Mouse (Mus musculus): ENCODE results near the gene Cdca5. TPM values are rescaled to one million over a fixed set of nuclear protein-coding genes. Genes with fewer than 3 reads are reported as not detected.
"Not testable (repeated sequence)": the region's sequence is repeated elsewhere in the genome, so short reads cannot be mapped to it uniquely, and the experiment has no call there.

The Cdca5 gene
- 19.3 and 22.3 TPM in 2 replicates for polyA plus RNA-seq (2015; fragmentation: Nextera tagmentation; extraction: Ambion mirVana)

- Histone ChIP-seq H3K36me3 (peaks cover 26% of the 10 kb centered on the region), H3K9ac (replicated peaks) (peak within 1 kb of the TSS; percentile 63), H3K4me2 (replicated peaks) (peak within 1 kb of the TSS; percentile 95), H3K27me3 (no peaks in the 10 kb centered on the region), H3K9me3 (no peaks in the 10 kb centered on the region), H3K4me1 (peaks cover 23% of the 10 kb centered on the region), H3K27ac (replicated peaks) (0 out of 2 replicates have a peak within 1 kb of the TSS, but pooled peaks have one; percentile 35), H3K4me3 (peak within 1 kb of the TSS; percentile 61)
- under 1% methylated on average over 58 of the region's 58 CpGs for WGBS
- ATAC-seq (replicated peaks) = peak; percentile 89
These were observed at the start of gene Cdca5, which contains the start of gene Zfpl1 for GRCm38 (mm10) chr19:6084478-6085248. Cdca5 (plus strand) TSS chr19:6084983. Zfpl1 (minus strand) TSS chr19:6084956.

- H3K4me2 ChIP-seq (replicated peaks) = no peak overlapping the region
- no peaks in the 10 kb centered on the region for H3K27me3 ChIP-seq
- 79% methylated on average over 9 of the region's 9 CpGs for WGBS
- H3K4me3 ChIP-seq = no peak overlapping the region
- H3K9me3 ChIP-seq = no peaks in the 10 kb centered on the region
- H3K36me3 ChIP-seq = no peaks in the 10 kb centered on the region
- no peak overlapping the region for H3K27ac ChIP-seq (replicated peaks)
- H3K4me1 ChIP-seq = no peaks in the 10 kb centered on the region
- no peak for ATAC-seq (replicated peaks)
- no peak overlapping the region for H3K9ac ChIP-seq (replicated peaks)
These were observed 48.7 kb upstream of the Cdca5 start for GRCm38 (mm10) chr19:6035966-6036585.

- ATAC-seq (replicated peaks) = no peak
- H3K4me2 ChIP-seq (replicated peaks) = no peak overlapping the region
- no peak overlapping the region for H3K27ac ChIP-seq (replicated peaks)
- H3K27me3 ChIP-seq = no peaks in the 10 kb centered on the region
- H3K4me3 ChIP-seq = no peak overlapping the region
- no peaks in the 10 kb centered on the region for H3K36me3 ChIP-seq
- no peaks in the 10 kb centered on the region for H3K9me3 ChIP-seq
- peaks cover 2% of the 10 kb centered on the region; the same call in 1 of the 2 replicates for H3K4me1 ChIP-seq
- no peak overlapping the region for H3K9ac ChIP-seq (replicated peaks)
These were observed 47.1 kb upstream of the Cdca5 start for GRCm38 (mm10) chr19:6037695-6038094.

GRCm38 (mm10) chr19:6038326-6038725, 46.5 kb upstream of the Cdca5 start:
- no peak overlapping the region for H3K4me3 ChIP-seq
- ATAC-seq (replicated peaks) = no peak

GRCm38 (mm10) chr19:6040002-6040401, 44.8 kb upstream of the Cdca5 start:
- Histone ChIP-seq H3K9ac (replicated peaks) (no peak overlapping the region), H3K4me3 (no peak overlapping the region), H3K27me3 (no peaks in the 10 kb centered on the region), H3K4me2 (replicated peaks) (no peak overlapping the region), H3K4me1 (peaks cover 2% of the 10 kb centered on the region; the same call in 1 of the 2 replicates), H3K27ac (replicated peaks) (no peak overlapping the region), H3K9me3 (no peaks in the 10 kb centered on the region), H3K36me3 (no peaks in the 10 kb centered on the region)
- ATAC-seq (replicated peaks) = no peak

More at GRCm38 (mm10) chr19:6038326-6038725, 46.5 kb upstream of the Cdca5 start:
- H3K9me3 ChIP-seq = no peaks in the 10 kb centered on the region
- H3K4me2 ChIP-seq (replicated peaks) = no peak overlapping the region
- no peak overlapping the region for H3K9ac ChIP-seq (replicated peaks)
- no peaks in the 10 kb centered on the region for H3K36me3 ChIP-seq
- WGBS = 84% methylated on average over 7 of the region's 7 CpGs
- H3K27ac ChIP-seq (replicated peaks) = no peak overlapping the region
- H3K27me3 ChIP-seq = no peaks in the 10 kb centered on the region
- H3K4me1 ChIP-seq = peaks cover 2% of the 10 kb centered on the region; the same call in 1 of the 2 replicates

GRCm38 (mm10) chr19:6042293-6042692, 42.5 kb upstream of the Cdca5 start:
- no peak for ATAC-seq (replicated peaks)
- no peaks in the 10 kb centered on the region for H3K36me3 ChIP-seq
- 79% methylated on average over 9 of the region's 9 CpGs for WGBS
- peaks cover 11% of the 10 kb centered on the region for H3K4me1 ChIP-seq
- no peak overlapping the region for H3K27ac ChIP-seq (replicated peaks)
- H3K4me2 ChIP-seq (replicated peaks) = no peak overlapping the region
- H3K9me3 ChIP-seq = no peaks in the 10 kb centered on the region
- no peaks in the 10 kb centered on the region for H3K27me3 ChIP-seq
- no peak overlapping the region for H3K4me3 ChIP-seq
- H3K9ac ChIP-seq (replicated peaks) = no peak overlapping the region

- H3K9ac ChIP-seq (replicated peaks); H3K27ac ChIP-seq (replicated peaks); H3K36me3 ChIP-seq; H3K4me2 ChIP-seq (replicated peaks); H3K4me3 ChIP-seq; H3K9me3 ChIP-seq; ATAC-seq (replicated peaks); H3K27me3 ChIP-seq: not testable (repeated sequence)
- peaks cover 22% of the 10 kb centered on the region for H3K4me1 ChIP-seq
- 61% methylated on average over 4 of the region's 4 CpGs for WGBS
These were observed 40.7 kb upstream of the Cdca5 start for GRCm38 (mm10) chr19:6044102-6044501.

- Histone ChIP-seq H3K9ac (replicated peaks) (peak overlapping the region; percentile 86), H3K4me1 (peaks cover 22% of the 10 kb centered on the region), H3K4me2 (replicated peaks) (peak overlapping the region; percentile 89), H3K4me3 (peak overlapping the region; percentile 90), H3K27me3 (no peaks in the 10 kb centered on the region), H3K36me3 (peaks cover 24% of the 10 kb centered on the region), H3K27ac (replicated peaks) (peak overlapping the region; percentile 100), H3K9me3 (no peaks in the 10 kb centered on the region)
- ATAC-seq (replicated peaks) = peak; percentile 34
- 17% methylated on average over 20 of the region's 20 CpGs for WGBS
These were observed 39.2 kb upstream of the Cdca5 start for GRCm38 (mm10) chr19:6045366-6046293.

GRCm38 (mm10) chr19:6046294-6047153, 38.3 kb upstream of the Cdca5 start, which contains the start of gene Syvn1:
Syvn1 (plus strand) TSS chr19:6046576.
- Histone ChIP-seq H3K4me3 (peak within 1 kb of the TSS; percentile 90), H3K4me2 (replicated peaks) (peak within 1 kb of the TSS; percentile 89), H3K27ac (replicated peaks) (peak within 1 kb of the TSS; percentile 100), H3K36me3 (peaks cover 33% of the 10 kb centered on the region), H3K4me1 (peaks cover 22% of the 10 kb centered on the region), H3K9ac (replicated peaks) (peak within 1 kb of the TSS; percentile 86), H3K27me3 (no peaks in the 10 kb centered on the region), H3K9me3 (no peaks in the 10 kb centered on the region)
- ATAC-seq (replicated peaks) = peak; percentile 91
- WGBS = under 1% methylated on average over 65 of the region's 65 CpGs

- H3K9ac ChIP-seq (replicated peaks) = peak overlapping the region; percentile 86
- peak overlapping the region; percentile 90 for H3K4me3 ChIP-seq
- no peaks in the 10 kb centered on the region for H3K9me3 ChIP-seq
- H3K27ac ChIP-seq (replicated peaks) = peak overlapping the region; percentile 100
- ATAC-seq (replicated peaks) = peak; percentile 6
- WGBS = 2% methylated on average over 42 of the region's 44 CpGs
- H3K27me3 ChIP-seq = no peaks in the 10 kb centered on the region
- peaks cover 20% of the 10 kb centered on the region for H3K4me1 ChIP-seq
- H3K4me2 ChIP-seq (replicated peaks) = peak overlapping the region; percentile 89
- peaks cover 41% of the 10 kb centered on the region for H3K36me3 ChIP-seq
These were observed 37.5 kb upstream of the Cdca5 start for GRCm38 (mm10) chr19:6047154-6047898.

- WGBS = 83% methylated on average over 8 of the region's 8 CpGs
- Histone ChIP-seq H3K4me1 (peaks cover 20% of the 10 kb centered on the region), H3K4me2 (replicated peaks) (peak overlapping the region; percentile 89), H3K9ac (replicated peaks) (peak overlapping the region; percentile 86), H3K4me3 (peak overlapping the region; percentile 90), H3K9me3 (no peaks in the 10 kb centered on the region), H3K27me3 (no peaks in the 10 kb centered on the region), H3K27ac (replicated peaks) (no peak overlapping the region), H3K36me3 (peaks cover 46% of the 10 kb centered on the region)
- ATAC-seq (replicated peaks) = no peak
These were observed 37.0 kb upstream of the Cdca5 start for GRCm38 (mm10) chr19:6047899-6048166.

All from forebrain, embryonic 15.5 days (tissue).